Mouse (Mus musculus) adrenal gland, adult (tissue): ENCODE measurements around the gene Mapk3.

ENCODE experiments used
- DNase-seq, 2 experiments: peaks; one replicate each; pipeline ENCODE4 v3.0.0; 2022 to 2023; ENCODE audit warnings: low spot score in 1 of 2; ENCODE audit not compliant: inconsistent age in 2 of 2

Gene Mapk3

DNA sequence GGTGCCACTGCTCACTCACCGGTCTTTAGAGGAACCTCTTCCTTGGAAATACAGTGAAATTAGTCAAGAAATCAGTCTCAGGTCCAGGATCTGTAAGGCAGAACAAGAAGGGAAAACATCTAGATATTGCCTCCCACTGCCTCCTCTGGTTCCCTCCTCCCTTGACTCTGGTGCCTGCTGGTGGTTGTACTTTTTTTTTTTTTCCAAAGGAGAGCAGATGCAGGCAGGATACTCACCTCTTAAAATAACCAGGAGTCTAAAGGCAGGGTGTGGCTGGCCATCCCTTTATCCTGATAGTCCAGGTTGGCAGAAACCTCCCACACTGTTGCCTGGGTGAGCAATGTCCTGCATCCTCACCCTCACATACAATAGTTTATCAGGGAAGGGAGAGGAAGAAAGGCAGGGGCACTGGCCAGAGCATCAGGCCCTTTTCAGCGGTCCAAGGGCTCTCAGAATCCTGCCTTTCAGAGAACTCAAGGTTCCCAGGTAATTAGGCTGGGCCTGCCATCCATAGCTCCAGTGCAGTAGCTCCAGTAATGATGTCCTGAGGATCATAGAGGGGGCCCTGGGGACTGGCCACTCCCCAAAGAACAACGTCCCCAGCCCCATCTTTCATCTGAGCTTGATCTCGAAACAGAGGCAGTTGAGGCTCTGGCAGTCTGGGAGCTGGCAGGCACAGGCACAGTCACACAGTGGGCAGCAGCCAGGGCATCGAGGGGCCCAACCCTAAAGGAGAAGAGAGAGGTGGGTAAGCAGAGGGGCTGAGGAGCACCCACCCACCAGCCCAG lies 41.1 kb downstream of the Mapk3 start:
- DNase-seq, result peak in 1 of 2 experiments; percentile 23

DNA sequence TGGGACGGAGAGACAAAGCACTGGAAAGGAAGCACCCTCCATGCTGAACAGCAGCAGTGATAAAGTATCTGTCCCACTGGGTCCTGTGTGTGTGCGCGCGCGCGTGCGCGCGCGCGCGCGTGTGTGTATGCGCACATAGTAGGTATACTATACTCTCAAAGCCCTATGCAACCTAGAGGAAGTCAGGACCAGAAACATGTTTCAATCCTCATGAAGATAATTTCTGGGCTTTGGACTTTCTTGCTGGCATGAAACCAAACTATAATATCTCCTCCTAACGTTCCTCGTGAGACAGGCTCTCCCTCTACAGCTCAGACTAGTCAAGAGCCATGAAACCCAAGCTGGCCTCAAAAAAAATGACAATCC lies 41.6 kb downstream of the Mapk3 start:
- no peak for DNase-seq

DNA sequence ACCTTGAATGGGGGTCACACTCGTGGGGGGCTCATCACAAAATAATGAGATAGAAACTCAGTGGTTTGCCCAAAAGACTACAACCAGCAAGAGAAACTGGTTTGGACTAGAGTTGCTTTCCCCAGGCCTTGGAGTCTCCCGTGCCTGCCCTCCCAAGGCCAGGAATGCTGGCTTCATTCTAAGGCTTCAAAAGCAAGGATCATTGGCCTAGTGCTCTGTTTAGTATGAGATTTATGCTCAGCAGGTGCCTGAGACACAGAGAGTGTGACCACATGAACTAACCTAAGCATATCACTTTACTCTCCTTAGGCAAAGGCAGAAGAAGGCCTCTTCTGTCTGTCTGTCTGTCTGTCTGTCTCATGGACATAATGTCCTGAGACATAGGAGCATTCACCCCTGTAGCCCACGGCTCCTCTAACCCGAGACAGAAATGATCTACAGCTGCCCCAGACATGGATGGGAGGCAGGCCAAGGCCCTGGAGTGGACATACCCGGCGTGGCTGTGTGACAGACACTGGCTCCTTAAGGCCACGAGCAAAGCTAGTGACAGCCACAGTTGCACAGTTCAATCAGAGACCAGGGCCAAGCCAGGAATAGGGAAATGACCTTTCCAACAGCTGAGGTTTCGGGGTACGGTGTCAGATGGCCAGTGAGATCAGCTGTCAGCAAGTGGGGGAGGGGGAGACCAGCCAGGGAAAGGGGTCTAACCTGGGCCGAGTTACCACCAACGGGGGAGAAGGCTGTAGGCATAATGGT lies 42.9 kb downstream of the Mapk3 start:
- DNase-seq, result peak; percentile 62 to 85

DNA sequence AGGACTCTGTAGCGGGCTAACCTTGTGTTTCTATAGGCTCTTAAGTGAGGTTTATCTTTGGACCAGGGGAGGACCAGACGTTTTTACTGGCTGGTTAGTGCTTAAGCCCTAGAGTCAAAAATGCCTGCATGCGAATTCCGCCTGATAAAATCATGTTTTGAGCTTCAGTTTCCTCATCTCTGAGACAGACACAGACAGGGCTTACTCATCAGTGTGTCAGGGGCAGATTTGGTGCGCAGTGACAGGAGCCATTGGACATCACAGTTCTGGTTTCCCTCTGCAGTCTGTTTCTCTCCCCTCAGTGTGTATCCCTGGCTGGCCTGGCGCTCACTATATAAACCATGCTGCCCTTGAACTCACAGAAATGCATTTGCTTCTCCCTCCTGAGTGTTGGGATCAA lies 43.8 kb downstream of the Mapk3 start:
- peak; percentile 69 to 85 for DNase-seq

DNA sequence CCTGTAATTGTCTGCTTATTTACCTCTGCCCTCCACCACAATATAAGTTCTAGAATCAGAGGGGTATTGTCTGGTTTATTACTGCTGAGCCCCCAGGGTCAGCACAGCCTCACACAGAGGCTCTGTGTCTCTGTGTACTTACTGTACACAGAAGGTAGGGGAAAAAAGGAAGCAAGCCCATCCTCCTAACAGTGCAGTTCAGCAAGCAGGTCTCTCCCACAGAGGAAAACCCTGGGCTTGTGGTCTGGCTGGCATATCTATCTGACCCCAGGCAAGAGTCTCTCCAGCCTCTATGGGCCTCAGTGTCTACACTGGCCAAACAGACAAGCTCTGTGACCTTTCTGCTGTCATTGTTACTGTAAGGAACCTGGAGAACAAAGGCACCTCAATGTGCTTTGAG lies 44.4 kb downstream of the Mapk3 start:
- DNase-seq, result no peak

DNA sequence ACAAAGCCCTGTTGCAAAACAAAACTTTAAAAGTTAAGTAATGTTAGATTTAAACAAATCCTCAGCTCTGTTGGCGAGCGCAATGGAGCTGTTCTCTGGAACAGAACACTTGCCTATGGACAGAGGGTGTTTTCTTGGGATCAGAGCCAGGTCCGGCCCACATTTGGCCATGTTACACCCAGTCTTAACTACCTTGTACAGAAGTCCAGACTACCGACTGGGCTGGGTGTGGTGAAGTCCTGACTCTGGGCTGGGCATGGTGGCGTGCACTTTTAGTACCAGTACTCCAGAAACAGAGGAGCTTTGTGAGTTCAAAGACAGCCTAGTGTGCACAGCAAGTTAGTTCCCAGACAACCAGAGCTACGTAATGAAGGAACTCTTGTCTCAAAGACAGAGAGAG lies 47.6 kb downstream of the Mapk3 start:
- DNase-seq, result no peak

DNA sequence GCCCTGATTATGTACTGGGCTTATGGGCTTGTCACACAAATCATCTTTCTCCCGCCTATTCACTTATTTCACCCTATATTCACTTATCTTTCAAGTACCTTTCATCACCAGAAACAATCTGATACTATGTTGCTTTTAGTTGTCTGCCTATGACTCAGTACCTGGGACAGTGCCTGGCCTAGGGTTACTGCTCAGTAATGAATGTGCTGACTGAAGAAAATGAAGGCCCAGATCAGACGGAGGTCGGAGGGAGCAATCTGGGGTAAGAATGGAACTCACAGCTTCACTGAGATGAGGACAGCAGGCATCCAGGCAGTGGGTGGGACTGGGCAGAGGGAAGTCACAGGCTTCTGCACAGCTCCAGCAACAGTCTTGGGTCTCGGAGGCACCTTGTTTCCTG lies 48.0 kb downstream of the Mapk3 start:
- DNase-seq, result no peak

DNA sequence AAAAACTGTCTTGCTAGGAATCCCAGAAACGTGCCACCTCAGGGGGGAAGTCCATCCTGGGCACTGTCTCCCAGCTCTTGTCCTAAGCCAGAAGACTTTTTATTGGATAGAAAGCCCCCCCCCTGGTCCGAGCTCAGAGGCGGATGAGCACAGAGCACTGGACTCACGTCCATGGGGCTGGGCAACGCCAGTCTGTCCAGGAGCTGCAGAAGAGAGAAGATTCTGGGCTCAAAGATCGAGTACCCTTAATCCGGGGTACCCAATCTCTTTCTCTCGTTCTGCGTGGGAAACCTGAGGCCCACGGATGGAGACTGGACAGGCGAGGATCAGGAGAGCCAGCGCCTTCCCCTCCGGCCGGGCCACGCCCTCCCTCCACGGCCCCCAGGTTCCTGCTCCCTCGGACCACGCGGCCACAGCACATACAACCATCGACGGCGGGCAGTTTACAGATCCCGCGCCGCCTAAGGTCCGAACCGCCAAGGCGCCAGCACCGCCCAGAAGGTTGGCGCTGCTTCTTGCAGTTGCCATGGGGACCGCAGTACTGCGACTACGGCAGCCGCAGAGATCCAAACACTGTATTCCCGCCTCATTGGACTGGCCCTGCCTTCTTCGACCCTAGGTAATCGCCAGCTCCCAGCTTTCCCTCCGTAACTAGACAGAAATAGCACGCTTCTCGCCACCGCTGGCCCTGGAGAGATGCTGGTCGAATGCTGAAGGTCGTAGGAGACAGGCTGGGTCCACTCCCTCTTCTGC lies 49.5 kb downstream of the Mapk3 start:
- DNase-seq, result peak; percentile 90 to 95

DNA sequence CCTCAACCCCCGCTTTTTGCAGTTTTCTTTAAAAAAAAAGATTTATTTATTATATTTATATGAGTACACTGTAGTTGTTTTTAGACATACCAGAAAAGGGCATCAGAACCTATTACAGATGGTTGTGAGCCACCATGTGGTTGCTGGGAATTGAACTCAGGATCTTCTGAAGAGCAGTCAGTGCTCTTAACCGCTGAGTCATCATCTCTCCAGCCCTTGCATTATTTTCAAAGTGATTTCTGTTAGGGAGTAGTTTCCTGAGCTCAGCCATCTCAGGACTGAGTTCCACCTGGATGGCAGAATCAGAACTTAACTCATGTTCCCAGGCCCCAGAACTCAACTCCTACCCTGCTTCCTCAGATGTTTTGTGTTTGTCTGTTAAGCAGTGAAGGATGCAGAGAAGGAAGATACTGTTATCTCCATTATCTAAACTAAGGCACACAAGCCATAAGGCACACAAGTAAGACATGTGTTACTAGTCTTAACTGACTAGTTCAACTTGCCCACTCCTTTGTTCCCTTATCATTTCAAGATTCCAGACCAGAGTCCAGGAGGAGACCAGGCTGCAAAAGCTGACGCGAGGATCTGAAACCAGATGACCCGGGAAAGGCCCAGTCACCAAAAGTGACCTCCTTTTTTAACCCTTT lies 50.4 kb downstream of the Mapk3 start:
- peak in 1 of 2 experiments; percentile 31 for DNase-seq
